23 mouse cellular contexts compared by ENCODE assay signal in the genomic region with DNA sequence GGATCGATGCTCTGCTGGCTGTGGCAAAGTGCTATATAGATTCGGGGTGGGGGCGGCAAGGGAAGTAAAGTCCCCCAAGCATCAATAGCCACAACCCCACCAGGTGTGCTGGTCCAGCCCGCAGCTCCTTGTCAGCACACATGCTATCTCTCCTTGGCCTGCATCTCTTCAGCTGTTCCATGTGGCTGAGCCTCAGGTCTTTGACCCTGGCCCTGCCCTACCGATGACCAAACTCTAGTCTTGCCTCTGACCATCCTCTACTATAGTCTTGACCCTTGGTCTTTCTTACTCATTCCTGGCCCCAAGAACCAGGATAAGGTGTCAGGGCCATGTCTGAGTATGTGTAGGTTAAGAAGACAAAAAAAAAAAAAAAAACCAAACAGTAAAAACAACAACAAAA. TPM values are rescaled to one million over a fixed set of nuclear protein-coding genes. Genes with fewer than 3 reads are reported as not detected.
DNase-seq lines count a peak whose midpoint lies in the region; ATAC-seq and TF ChIP-seq lines count a peak whose summit lies in the region.
"Had no signal": no experiment of that assay in that cellular context is flagged by ENCODE, and none has a peak within 500 bp of the region (broad histone marks: within the 10 kb centered on the region; RNA-seq: fewer than 3 reads in every experiment).

No protein-coding gene starts in this region.

- WGBS in intestine, postnatal 0 days, result 73% methylated on average over 5 of the region's 5 CpGs
- 80% methylated on average over 5 of the region's 5 CpGs for WGBS in intestine, embryonic 15.5 days
- WGBS in kidney, embryonic 15.5 days, result 86% methylated on average over 5 of the region's 5 CpGs

- H3K4me2 ChIP-seq in intestine, postnatal 0 days (replicated peaks; ENCODE audit: low read depth), result no peak overlapping the region
- H3K4me2 ChIP-seq in intestine, embryonic 15.5 days (replicated peaks), result no peak overlapping the region
- H3K4me2 ChIP-seq in kidney, embryonic 15.5 days, result no peak overlapping the region
- H3K4me2 ChIP-seq: embryonic facial prominence, embryonic 13.5 days; hindbrain, embryonic 14.5 days; liver, embryonic 12.5 days; midbrain, embryonic 12.5 days; neural tube, embryonic 15.5 days had no signal

- TF ChIP-seq CTCF in intestine, postnatal 0 days (IDR thresholded peaks at IDR 0.05; ENCODE audit: low read depth), result no peak

- peak overlapping the region; percentile 35; the same call in 1 of the 2 replicates for H3K27ac ChIP-seq in intestine, postnatal 0 days (ENCODE audit: low read depth, low read length)
- no peak overlapping the region for H3K27ac ChIP-seq in intestine, embryonic 15.5 days
- no peak overlapping the region for H3K27ac ChIP-seq in kidney, embryonic 15.5 days
- H3K27ac ChIP-seq: embryonic facial prominence, embryonic 13.5 days; hindbrain, embryonic 14.5 days; liver, embryonic 12.5 days; neural tube, embryonic 15.5 days had no signal

- H3K4me1 ChIP-seq in intestine, postnatal 0 days (replicated peaks; ENCODE audit: control insufficient read depth, insufficient read depth, low read length), result peaks cover 13% of the 10 kb centered on the region; the same call in 1 of the 2 replicates
- H3K4me1 ChIP-seq in intestine, embryonic 15.5 days (replicated peaks), result peaks cover 70% of the 10 kb centered on the region
- H3K4me1 ChIP-seq in kidney, embryonic 15.5 days, result peaks cover 51% of the 10 kb centered on the region

- 0 out of 2 replicates have a peak, but pooled peaks have one; percentile 14 for ATAC-seq in intestine, postnatal 0 days
- ATAC-seq in intestine, embryonic 15.5 days, result no peak
- ATAC-seq in kidney, embryonic 15.5 days (replicated peaks; ENCODE audit: low FRiP score), result no peak
- ATAC-seq: liver, embryonic 12.5 days; liver, postnatal 0 days had no signal

- DNase-seq in kidney, adult 9 months, result peak; percentile 71
- DNase-seq in thymus, postnatal 14 days, result peak; percentile 33
- DNase-seq in thymus, postnatal 0 days (ENCODE audit: low spot score), result no peak
- DNase-seq: adrenal gland, postnatal 25 days; B cell, adult 2 months; cerebellum, adult 11-12 months; cerebellum, adult 9-11 months; gastrocnemius, postnatal 14 days; heart, postnatal 10 days; layer of hippocampus, postnatal 36 days; left cerebral cortex, postnatal 4 days; liver, postnatal 0 days; lung, postnatal 36 days; retina, postnatal 1 day; right cerebral cortex, postnatal 14 days had no signal

- no peaks in the 10 kb centered on the region for H3K27me3 ChIP-seq in intestine, postnatal 0 days (replicated peaks; ENCODE audit: control insufficient read depth, insufficient read depth, low read length)
- no peaks in the 10 kb centered on the region for H3K27me3 ChIP-seq in intestine, embryonic 15.5 days (replicated peaks)
- H3K27me3 ChIP-seq in kidney, embryonic 15.5 days, result no peaks in the 10 kb centered on the region
- H3K27me3 ChIP-seq: embryonic facial prominence, embryonic 13.5 days; midbrain, embryonic 12.5 days; neural tube, embryonic 15.5 days had no signal

- no peaks in the 10 kb centered on the region for H3K9me3 ChIP-seq in intestine, postnatal 0 days (ENCODE audit: control insufficient read depth)
- H3K9me3 ChIP-seq in intestine, embryonic 15.5 days, result no peaks in the 10 kb centered on the region
- H3K9me3 ChIP-seq in kidney, embryonic 15.5 days (replicated peaks), result no peaks in the 10 kb centered on the region
- H3K9me3 ChIP-seq: embryonic facial prominence, embryonic 13.5 days; liver, embryonic 12.5 days; midbrain, embryonic 12.5 days; neural tube, embryonic 15.5 days had no signal

- H3K36me3 ChIP-seq in intestine, postnatal 0 days (ENCODE audit: control insufficient read depth, insufficient read depth), result peaks cover 39% of the 10 kb centered on the region
- peaks cover 11% of the 10 kb centered on the region; the same call in 1 of the 2 replicates for H3K36me3 ChIP-seq in intestine, embryonic 15.5 days
- H3K36me3 ChIP-seq in kidney, embryonic 15.5 days, result peaks cover 53% of the 10 kb centered on the region

- H3K9ac ChIP-seq in intestine, postnatal 0 days (ENCODE audit: low read depth, low read length), result no peak overlapping the region
- H3K9ac ChIP-seq in intestine, embryonic 15.5 days, result no peak overlapping the region
- no peak overlapping the region for H3K9ac ChIP-seq in kidney, embryonic 15.5 days
- H3K9ac ChIP-seq: embryonic facial prominence, embryonic 13.5 days; hindbrain, embryonic 14.5 days; liver, embryonic 12.5 days; liver, postnatal 0 days; midbrain, embryonic 12.5 days; neural tube, embryonic 15.5 days had no signal

- H3K4me3 ChIP-seq in intestine, postnatal 0 days (ENCODE audit: low read depth, low read length), result no peak overlapping the region
- H3K4me3 ChIP-seq in intestine, embryonic 15.5 days (replicated peaks), result no peak overlapping the region
- no peak overlapping the region for H3K4me3 ChIP-seq in kidney, embryonic 15.5 days (replicated peaks)
- H3K4me3 ChIP-seq: embryonic facial prominence, embryonic 13.5 days; liver, embryonic 12.5 days; midbrain, embryonic 12.5 days; neural tube, embryonic 15.5 days had no signal

RNA-seq across cellular contexts. Expression of gene Ptprf, which starts 33.2 kb away (rescaled TPM):
- 32.8 and 37.9 TPM in 2 replicates for polyA plus RNA-seq in intestine, postnatal 0 days (2015; fragmentation: Nextera tagmentation; extraction: Ambion mirVana)
- 57.7 and 62.4 TPM in 2 replicates for polyA plus RNA-seq in intestine, embryonic 15.5 days (2015; fragmentation: Nextera tagmentation; extraction: Ambion mirVana)
- 64.2 and 64.4 TPM in 2 replicates for polyA plus RNA-seq in kidney, embryonic 15.5 days (2015; fragmentation: Nextera tagmentation; extraction: Ambion mirVana)
- 32.2 and 33.7 TPM in 2 replicates for polyA plus RNA-seq in thymus, postnatal 0 days (2015; fragmentation: Nextera tagmentation; extraction: Ambion mirVana)
